Mouse (Mus musculus) heart, embryonic 13.5 days (tissue): ENCODE results near the gene Cyth1. TPM values are rescaled to one million over a fixed set of nuclear protein-coding genes. Genes with fewer than 3 reads are reported as not detected.
A peak's percentile ranks its signal among the peaks of the same experiment; 100 is the strongest.

ENCODE experiments used
- ATAC-seq: fragments of 200-750 bp; cut with Nextera tagmentation; 2 replicates; pipeline ENCODE4 v1.8.0; 2017; ENCODE audit warnings: moderate TSS enrichment; ENCODE audit not compliant: insufficient number of reproducible peaks, low FRiP score, low TSS enrichment; ENCODE audit errors: extremely low read depth
- H3K27ac ChIP-seq: fragments of 300-500 bp; sonication (generic); replicated peaks from 2 replicates; pipeline ENCODE4 v1.5.1; 2015; ENCODE audit warnings: moderate library complexity, mild to moderate bottlenecking, inconsistent platforms
- H3K27me3 ChIP-seq: fragments of 300-500 bp; sonication (generic); replicated peaks from 2 replicates; pipeline ENCODE4 v1.6.1; 2015; ENCODE audit warnings: mild to moderate bottlenecking, inconsistent platforms
- H3K36me3 ChIP-seq: fragments of 300-500 bp; sonication (generic); 2 replicates; pipeline ENCODE4 v1.6.1; 2015; ENCODE audit warnings: mild to moderate bottlenecking, inconsistent platforms
- H3K4me1 ChIP-seq: fragments of 300-500 bp; sonication (generic); 2 replicates; pipeline ENCODE4 v1.6.1; 2015; ENCODE audit warnings: inconsistent platforms
- H3K4me2 ChIP-seq: fragments of 300-500 bp; sonication (generic); 2 replicates; pipeline ENCODE4 v1.6.1; 2015; ENCODE audit warnings: inconsistent platforms, mild to moderate bottlenecking, moderate library complexity
- H3K4me3 ChIP-seq: fragments of 300-500 bp; sonication (generic); 2 replicates; pipeline ENCODE4 v1.5.1; 2015; ENCODE audit warnings: moderate library complexity, mild to moderate bottlenecking, inconsistent platforms
- H3K9ac ChIP-seq: fragments of 300-500 bp; sonication (generic); 2 replicates; pipeline ENCODE4 v1.6.1; 2015; ENCODE audit warnings: inconsistent platforms, mild to moderate bottlenecking, moderate library complexity
- H3K9me3 ChIP-seq: fragments of 300-500 bp; sonication (generic); 2 replicates; pipeline ENCODE4 v1.6.1; 2016; ENCODE audit warnings: inconsistent platforms
- WGBS: fragments of 180-500 bp; shearing (Covaris S2); methylation state at CpG from one replicate; pipeline ENCODE4 v1.1.7; 2015; ENCODE audit warnings: mixed read lengths; 5-methylcytosine and 5-hydroxymethylcytosine counted together
- polyA plus RNA-seq: library from polyadenylated mRNA; unstranded; fragments of >200 nt; fragmentation: Nextera tagmentation; extraction: Ambion mirVana; gene quantifications from 2 replicates; pipeline ENCODE4 v1.2.1, GENCODE M21; 2015

Gene Cyth1
- polyA plus RNA-seq, 1 experiment from 2014 or later: 14.9 TPM

- WGBS: 82% methylated on average over 7 of the region's 7 CpGs
- Histone ChIP-seq H3K9ac (no peak overlapping the region), H3K9me3 (no peaks in the 10 kb centered on the region), H3K27me3 (no peaks in the 10 kb centered on the region), H3K36me3 (peaks cover 99% of the 10 kb centered on the region), H3K27ac (no peak overlapping the region), H3K4me3 (no peak overlapping the region), H3K4me2 (no peak overlapping the region), H3K4me1 (no peaks in the 10 kb centered on the region)
- no peak for ATAC-seq
These were observed 27.9 kb upstream of the Cyth1 start for GRCm38 (mm10) chr11:118276328-118276727.

- Histone ChIP-seq H3K9ac (no peak overlapping the region), H3K4me3 (no peak overlapping the region), H3K4me2 (no peak overlapping the region), H3K36me3 (peaks cover 98% of the 10 kb centered on the region), H3K9me3 (no peaks in the 10 kb centered on the region), H3K4me1 (no peaks in the 10 kb centered on the region), H3K27ac (no peak overlapping the region), H3K27me3 (no peaks in the 10 kb centered on the region)
- WGBS: 87% methylated on average over 9 of the region's 9 CpGs
- no peak for ATAC-seq
These were observed 26.7 kb upstream of the Cyth1 start for GRCm38 (mm10) chr11:118275092-118275491.

DNA sequence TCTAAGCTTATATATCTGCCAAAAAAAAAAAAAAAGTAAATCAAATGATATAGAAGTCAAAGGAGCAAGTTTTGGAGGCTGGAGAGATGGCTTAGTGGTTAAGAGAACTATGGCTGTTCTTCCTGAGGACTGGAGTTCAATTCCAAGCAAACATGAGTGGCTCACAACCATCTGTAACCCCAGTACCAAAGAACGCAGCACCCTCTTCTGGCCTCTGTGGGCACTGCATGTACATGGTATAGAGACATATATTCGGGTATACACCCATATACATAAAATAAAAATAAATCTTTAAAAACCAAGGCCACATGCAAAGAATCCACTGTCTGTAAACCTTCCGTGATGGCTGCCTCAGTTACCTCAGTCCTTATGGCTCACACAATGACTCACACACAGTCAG is 21.4 kb upstream of the Cyth1 start:
- Histone ChIP-seq H3K4me1 (no peaks in the 10 kb centered on the region), H3K9ac (no peak overlapping the region), H3K27me3 (no peaks in the 10 kb centered on the region), H3K4me2 (no peak overlapping the region), H3K4me3 (no peak overlapping the region), H3K27ac (no peak overlapping the region), H3K36me3 (peaks cover 98% of the 10 kb centered on the region), H3K9me3 (no peaks in the 10 kb centered on the region)
- 92% methylated on average over 3 of the region's 3 CpGs for WGBS
- no peak for ATAC-seq

DNA sequence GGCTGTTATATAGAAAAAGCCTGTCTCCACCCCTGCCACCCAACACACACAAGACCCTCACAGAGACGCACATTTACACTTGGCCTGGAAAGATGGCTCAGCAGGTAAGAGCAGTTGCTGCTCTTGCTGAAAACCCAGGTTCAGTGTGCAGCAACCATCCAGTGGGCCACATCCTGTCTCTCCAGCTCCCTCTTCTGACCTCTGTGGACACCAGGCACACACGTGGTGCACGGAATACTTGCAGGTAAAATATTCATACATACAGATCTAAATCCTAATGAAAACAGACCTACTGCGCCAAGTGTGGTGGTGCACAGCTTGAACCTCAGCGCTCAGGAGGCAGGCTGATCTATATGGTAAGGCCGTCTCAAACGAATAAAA is 18.3 kb upstream of the Cyth1 start:
- no peak overlapping the region for H3K27ac ChIP-seq
- H3K4me1 ChIP-seq: no peaks in the 10 kb centered on the region
- H3K27me3 ChIP-seq: no peaks in the 10 kb centered on the region
- no peak overlapping the region for H3K4me3 ChIP-seq
- H3K36me3 ChIP-seq: peaks cover 98% of the 10 kb centered on the region
- no peak overlapping the region for H3K9ac ChIP-seq
- H3K4me2 ChIP-seq: no peak overlapping the region
- no peaks in the 10 kb centered on the region for H3K9me3 ChIP-seq
- 84% methylated on average over 7 of the region's 7 CpGs for WGBS
- ATAC-seq: no peak

DNA sequence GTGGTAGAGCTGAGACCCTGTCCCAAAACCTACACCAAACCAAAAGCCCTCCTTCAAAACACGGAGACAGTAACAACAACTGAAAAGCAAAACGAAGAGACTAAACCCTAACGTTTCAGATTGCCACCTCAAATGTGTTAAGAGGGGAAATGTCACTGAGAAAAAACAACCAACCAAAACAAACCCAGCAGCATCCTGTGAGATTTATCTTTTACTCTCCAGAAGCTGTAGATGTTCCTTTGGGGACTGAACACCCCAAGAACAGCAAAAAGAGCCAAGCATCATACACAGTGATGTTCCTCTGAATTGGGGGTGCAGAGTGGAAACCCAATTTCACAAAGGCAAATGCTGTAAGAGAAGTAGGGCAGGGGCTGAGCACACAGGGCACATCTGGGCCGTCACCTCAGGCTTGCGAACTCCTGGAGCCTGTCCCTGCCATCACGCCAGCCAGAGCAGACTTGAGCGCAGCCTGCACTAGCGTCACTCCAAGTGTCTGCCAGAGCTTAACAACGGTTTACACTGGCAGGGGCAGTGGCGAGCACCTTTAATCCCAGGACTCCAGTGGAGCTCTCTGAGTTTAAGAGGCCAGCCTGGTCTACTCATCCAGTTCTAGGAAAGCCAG is 17.8 kb upstream of the Cyth1 start:
- ATAC-seq: no peak
- H3K9me3 ChIP-seq: no peaks in the 10 kb centered on the region
- H3K4me1 ChIP-seq: no peaks in the 10 kb centered on the region
- H3K4me2 ChIP-seq: no peak overlapping the region
- H3K9ac ChIP-seq: 0 out of 2 replicates have a peak overlapping the region, but pooled peaks have one; percentile 3
- H3K36me3 ChIP-seq: peaks cover 98% of the 10 kb centered on the region
- WGBS: 87% methylated on average over 10 of the region's 10 CpGs
- no peaks in the 10 kb centered on the region for H3K27me3 ChIP-seq
- no peak overlapping the region for H3K27ac ChIP-seq
- no peak overlapping the region for H3K4me3 ChIP-seq

DNA sequence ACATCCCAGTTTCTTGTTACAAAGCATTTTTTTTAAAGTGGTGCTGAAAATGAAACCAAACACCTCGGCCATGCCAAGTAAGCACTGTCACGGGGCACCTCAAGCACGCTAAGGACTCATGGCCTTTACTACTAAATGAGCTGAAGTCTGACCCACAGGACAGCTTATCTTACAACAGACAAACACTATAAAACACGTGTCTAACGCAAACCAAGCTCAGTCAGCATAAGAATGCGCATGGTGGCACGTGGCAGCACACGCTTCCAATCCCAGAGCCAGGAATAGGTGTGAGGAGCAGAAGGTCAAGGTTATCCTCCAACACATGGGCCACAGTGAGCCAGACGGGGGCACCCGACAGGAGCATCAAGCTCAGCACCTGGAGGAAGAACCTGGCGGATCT is 17.2 kb upstream of the Cyth1 start:
- no peak overlapping the region for H3K27ac ChIP-seq
- no peak overlapping the region for H3K4me3 ChIP-seq
- no peaks in the 10 kb centered on the region for H3K4me1 ChIP-seq
- H3K4me2 ChIP-seq: no peak overlapping the region
- H3K27me3 ChIP-seq: no peaks in the 10 kb centered on the region
- peaks cover 99% of the 10 kb centered on the region for H3K36me3 ChIP-seq
- WGBS: 81% methylated on average over 11 of the region's 11 CpGs
- no peaks in the 10 kb centered on the region for H3K9me3 ChIP-seq
- no peak for ATAC-seq
- no peak overlapping the region for H3K9ac ChIP-seq

- 88% methylated on average over 5 of the region's 5 CpGs for WGBS
- peaks cover 100% of the 10 kb centered on the region for H3K36me3 ChIP-seq
- no peak overlapping the region for H3K27ac ChIP-seq
- H3K4me2 ChIP-seq: no peak overlapping the region
- H3K27me3 ChIP-seq: no peaks in the 10 kb centered on the region
- no peaks in the 10 kb centered on the region for H3K9me3 ChIP-seq
- no peak overlapping the region for H3K9ac ChIP-seq
- no peaks in the 10 kb centered on the region for H3K4me1 ChIP-seq
- H3K4me3 ChIP-seq: no peak overlapping the region
- no peak for ATAC-seq
These were observed 14.8 kb upstream of the Cyth1 start for GRCm38 (mm10) chr11:118263146-118263545.

GRCm38 (mm10) chr11:118260081-118260480 is 11.7 kb upstream of the Cyth1 start:
- 84% methylated on average over 8 of the region's 8 CpGs for WGBS
- ATAC-seq: no peak

GRCm38 (mm10) chr11:118259580-118259979 is 11.2 kb upstream of the Cyth1 start:
- Histone ChIP-seq H3K9ac (no peak overlapping the region), H3K27me3 (no peaks in the 10 kb centered on the region), H3K4me1 (peaks cover 12% of the 10 kb centered on the region), H3K9me3 (no peaks in the 10 kb centered on the region), H3K27ac (no peak overlapping the region), H3K4me3 (no peak overlapping the region), H3K36me3 (peaks cover 85% of the 10 kb centered on the region), H3K4me2 (no peak overlapping the region)
- no peak for ATAC-seq
- 93% methylated on average over 8 of the region's 8 CpGs for WGBS

More at GRCm38 (mm10) chr11:118260081-118260480, 11.7 kb upstream of the Cyth1 start:
- Histone ChIP-seq H3K9ac (no peak overlapping the region), H3K4me2 (no peak overlapping the region), H3K9me3 (no peaks in the 10 kb centered on the region), H3K36me3 (peaks cover 90% of the 10 kb centered on the region), H3K4me3 (no peak overlapping the region), H3K4me1 (peaks cover 10% of the 10 kb centered on the region), H3K27me3 (no peaks in the 10 kb centered on the region), H3K27ac (no peak overlapping the region)

DNA sequence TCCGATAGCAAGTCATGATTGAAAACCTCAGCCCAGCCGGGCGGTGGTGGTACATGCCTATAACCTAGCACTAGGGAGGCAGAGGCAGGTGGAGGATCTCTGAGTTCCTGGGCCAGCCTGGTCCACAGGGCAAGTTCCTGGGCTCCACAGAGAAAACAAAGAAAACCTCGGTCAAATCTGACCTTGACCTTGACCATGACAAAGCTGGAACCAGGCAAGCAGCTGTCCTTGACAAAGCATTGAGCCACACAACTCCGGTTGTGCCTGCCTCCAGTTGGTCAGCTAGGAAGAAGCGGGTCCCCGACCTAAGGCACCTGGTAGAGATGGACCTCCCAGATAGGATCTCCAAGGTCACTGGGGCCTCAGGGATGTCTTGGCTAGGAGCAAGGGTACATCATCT is 8.0 kb upstream of the Cyth1 start:
- no peak overlapping the region for H3K27ac ChIP-seq
- no peak overlapping the region for H3K9ac ChIP-seq
- ATAC-seq: no peak
- no peaks in the 10 kb centered on the region for H3K9me3 ChIP-seq
- peaks cover 26% of the 10 kb centered on the region for H3K4me1 ChIP-seq
- peaks cover 53% of the 10 kb centered on the region for H3K36me3 ChIP-seq
- no peak overlapping the region for H3K4me3 ChIP-seq
- WGBS: 79% methylated on average over 7 of the region's 7 CpGs
- no peaks in the 10 kb centered on the region for H3K27me3 ChIP-seq
- no peak overlapping the region for H3K4me2 ChIP-seq

GRCm38 (mm10) chr11:118254159-118254951 is 6.0 kb upstream of the Cyth1 start:
- Histone ChIP-seq H3K9me3 (no peaks in the 10 kb centered on the region), H3K4me3 (no peak overlapping the region), H3K4me2 (no peak overlapping the region), H3K4me1 (peaks cover 31% of the 10 kb centered on the region), H3K27ac (peak overlapping the region; percentile 61), H3K27me3 (no peaks in the 10 kb centered on the region), H3K9ac (no peak overlapping the region), H3K36me3 (peaks cover 33% of the 10 kb centered on the region)
- 60% methylated on average over 15 of the region's 15 CpGs for WGBS
- no peak for ATAC-seq
